Mouse (Mus musculus) layer of hippocampus, adult 11-12 months (tissue): ENCODE data around the gene Klhl24.

Experiments
- DNase-seq: peaks from one replicate; pipeline ENCODE4 v3.0.0; 2022; ENCODE audit warnings: low spot score

Gene Klhl24

GRCm38 (mm10) chr16:20144568-20144967, 47.2 kb downstream of the Klhl24 start:
- no peak for DNase-seq

DNA sequence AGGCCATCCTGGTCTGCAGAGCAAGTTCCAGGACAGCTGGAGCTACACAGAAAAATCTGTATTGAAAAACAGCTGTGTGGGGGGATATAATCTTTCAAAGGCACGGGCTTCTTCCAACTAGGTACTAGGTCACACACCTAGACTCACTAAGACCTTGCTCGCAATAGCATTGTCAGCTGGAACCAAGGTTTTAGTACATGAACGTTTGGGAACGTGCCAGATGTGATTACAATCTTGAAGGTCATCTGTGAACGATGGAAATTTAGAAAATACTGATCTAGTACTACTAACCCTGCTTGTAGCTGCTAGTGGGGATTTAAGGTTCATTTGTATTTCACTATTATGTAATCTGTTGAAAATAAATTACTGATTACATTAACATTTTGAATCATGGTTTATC, 54.6 kb downstream of the Klhl24 start:
- DNase-seq = no peak

GRCm38 (mm10) chr16:20153742-20154141, 56.4 kb downstream of the Klhl24 start:
- DNase-seq = no peak

DNA sequence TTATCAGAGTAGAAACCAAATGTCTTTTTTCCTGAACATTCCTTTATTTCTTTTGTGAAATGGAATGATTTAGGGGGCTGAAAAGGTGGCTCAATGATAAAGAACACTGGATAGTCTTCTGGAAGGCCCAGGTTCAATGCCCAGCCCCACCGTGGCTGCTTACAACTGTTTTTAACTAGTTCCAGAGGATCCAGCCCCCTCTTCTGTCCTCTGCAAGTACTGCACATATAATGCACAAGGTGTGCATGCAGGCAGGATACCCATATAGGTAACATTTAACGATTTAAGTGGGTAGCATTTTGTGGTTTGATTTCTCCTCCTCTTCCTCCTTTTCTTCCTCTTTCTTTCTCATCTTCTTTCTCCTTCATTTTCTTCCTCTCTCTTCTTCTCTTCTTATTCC, 62.8 kb downstream of the Klhl24 start:
- DNase-seq = no peak

DNA sequence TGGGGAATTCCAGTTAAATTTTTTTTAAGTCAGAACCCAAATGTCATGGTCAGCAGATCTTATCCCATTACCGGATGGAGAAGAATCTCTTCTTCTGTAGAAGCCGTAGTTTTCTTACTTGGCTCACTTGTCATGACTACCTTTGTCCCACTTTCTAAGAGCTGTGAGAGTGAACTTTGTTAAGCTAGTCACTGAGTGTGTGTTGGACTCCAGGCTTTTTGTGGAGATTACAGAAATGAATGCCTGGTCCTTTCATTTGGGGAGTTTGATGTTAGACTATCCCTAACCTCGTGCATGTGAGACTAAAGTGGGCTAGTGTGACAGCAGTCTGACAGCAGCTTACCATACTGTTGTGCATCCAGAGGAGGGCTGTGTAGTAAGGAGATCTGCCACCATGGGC, 71.7 kb downstream of the Klhl24 start:
- no peak for DNase-seq

GRCm38 (mm10) chr16:20169471-20170106, 72.2 kb downstream of the Klhl24 start:
- DNase-seq = no peak
